In genomic region chr5:64092748-64093292, GRCm38 (mm10) we compare ENCODE assay signal across 8 mouse cellular contexts. TPM values are rescaled to one million over a fixed set of nuclear protein-coding genes. Genes with fewer than 3 reads are reported as not detected.
A peak's percentile ranks its signal among the peaks of the same experiment; 100 is the strongest.
DNase-seq lines count a peak whose midpoint lies in the region; ATAC-seq lines count a peak whose summit lies in the region.

Gene Pgm2, plus strand, starts transcription at chr5:64092950.

- peak within 1 kb of the TSS; percentile 82 for H3K27ac ChIP-seq in hindbrain, embryonic 15.5 days (replicated peaks)

- peak within 1 kb of the TSS; percentile 69 for H3K4me2 ChIP-seq in hindbrain, embryonic 15.5 days

- ATAC-seq in hindbrain, embryonic 15.5 days (ENCODE audit: low FRiP score, low read depth): peak; percentile 96

- no peaks in the 10 kb centered on the region for H3K9me3 ChIP-seq in hindbrain, embryonic 15.5 days

- peak within 1 kb of the TSS; percentile 73 for H3K9ac ChIP-seq in hindbrain, embryonic 15.5 days

- peak within 1 kb of the TSS; percentile 72 for H3K4me3 ChIP-seq in hindbrain, embryonic 15.5 days

- 0 out of 2 replicates have a peak, but pooled peaks cover 4% of the 10 kb centered on the region for H3K36me3 ChIP-seq in hindbrain, embryonic 15.5 days

- DNase-seq in WW6 (ENCODE audit: low read depth, low spot score): peak; percentile 58
- peak; percentile 73 to 80 for DNase-seq in cerebellum, postnatal 36 days
- DNase-seq in frontal cortex, postnatal 36 days (ENCODE audit: low spot score in 2 of 2): peak; percentile 74 to 81
- DNase-seq in left cerebral cortex, adult 11 months (ENCODE audit: low spot score): peak; percentile 59
- DNase-seq in lung, postnatal 36 days: peak; percentile 93
- DNase-seq in retina, embryonic 14.5 days (ENCODE audit: low spot score): peak; percentile 82
- DNase-seq in thymus, postnatal 36 days: peak; percentile 81

- H3K4me1 ChIP-seq in hindbrain, embryonic 15.5 days (replicated peaks): peaks cover 10% of the 10 kb centered on the region

- H3K27me3 ChIP-seq in hindbrain, embryonic 15.5 days: no peaks in the 10 kb centered on the region

- WGBS in hindbrain, embryonic 15.5 days: under 1% methylated on average over 43 of the region's 43 CpGs

RNA-seq across cellular contexts. Expression of gene Pgm2, which starts in this region (rescaled TPM):
- polyA plus RNA-seq in hindbrain, embryonic 15.5 days (2015; fragmentation: Nextera tagmentation; extraction: Ambion mirVana): 17.8 and 18.8 TPM in 2 replicates

Comparison
In these comparisons a context has a peak if more than half of its experiments do, and no peak if none do; other contexts are left out.
1. Peak in every context shown above with its lines: DNase-seq, ATAC-seq, H3K4me3 ChIP-seq and H3K27ac ChIP-seq.